Mouse (Mus musculus) small intestine, adult 2 months (tissue): Measurements from ENCODE around the gene Eif4g3.

Source experiments
- CTCF ChIP-seq: fragments of 200-500 bp; IDR thresholded peaks from 2 replicates; pipeline ENCODE4 v1.5.1; 2012; ENCODE audit warnings: low read depth, mild to moderate bottlenecking, control low read depth, inconsistent platforms, low read length, moderate library complexity, mixed read lengths; ENCODE audit not compliant: insufficient replicate concordance, insufficient read length; ENCODE audit errors: extremely low read depth
- POLR2A ChIP-seq: fragments of 200-500 bp; IDR thresholded peaks from 2 replicates; pipeline ENCODE4 v1.6.1; 2012; ENCODE audit warnings: low read depth, mild to moderate bottlenecking, control low read depth, inconsistent platforms, low read length, moderate library complexity

DNA sequence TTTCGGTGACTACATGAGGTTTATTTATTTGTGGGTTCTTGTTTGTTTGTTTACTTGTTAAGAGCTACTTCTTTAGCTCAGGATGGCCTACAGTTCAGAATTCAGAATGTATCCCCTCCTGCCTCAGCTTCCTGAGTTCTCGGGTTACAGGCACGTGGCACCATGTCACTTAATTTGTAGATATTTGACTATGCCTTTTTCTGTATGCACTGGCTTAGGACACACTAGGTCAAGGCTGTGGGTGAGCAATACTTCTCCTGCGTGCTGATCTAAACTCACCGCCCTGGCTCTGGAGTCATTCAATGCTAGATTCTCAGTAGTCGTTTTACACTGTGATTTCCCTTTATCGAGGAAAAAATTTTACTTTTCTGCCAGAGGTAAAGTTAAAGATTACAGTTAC, 227.9 kb downstream of the Eif4g3 start:
- TF ChIP-seq POLR2A (no peak), CTCF (no peak)
